Mouse (Mus musculus): Measurements from ENCODE around the gene Cyp2d9. TPM values are rescaled to one million over a fixed set of nuclear protein-coding genes. Genes with fewer than 3 reads are reported as not detected.
"Not testable (repeated sequence)": the region's sequence is repeated elsewhere in the genome, so short reads cannot be mapped to it uniquely, and the experiment has no call there.

Cyp2d9 gene
- polyA plus RNA-seq (2015; fragmentation: Nextera tagmentation; extraction: Ambion mirVana): 3.0 and 4.2 TPM in 2 replicates

- Histone ChIP-seq H3K9ac (ENCODE audit: low read depth, low read length) (no peak within 1 kb of the TSS), H3K4me1 (ENCODE audit: control insufficient read depth, low read depth, low read length) (no peaks in the 10 kb centered on the region), H3K36me3 (ENCODE audit: control insufficient read depth, insufficient read depth) (no peaks in the 10 kb centered on the region), H3K27me3 (ENCODE audit: control insufficient read depth, insufficient read depth, low read depth, low read length) (no peaks in the 10 kb centered on the region), H3K9me3 (replicated peaks; ENCODE audit: control insufficient read depth, low read length) (no peaks in the 10 kb centered on the region), H3K27ac (ENCODE audit: low read length) (no peak within 1 kb of the TSS), H3K4me2 (ENCODE audit: low read depth, low read length) (no peak within 1 kb of the TSS), H3K4me3 (ENCODE audit: low read depth, low read length) (no peak within 1 kb of the TSS)
- ATAC-seq (ENCODE audit: low read depth): no peak
Measured at GRCm38 (mm10) chr15:82433137-82433536, at the start of gene Cyp2d9. Gene Cyp2d9 (plus strand): TSS chr15:82433437.

- WGBS (ENCODE audit: insufficient replicate concordance): 63% methylated on average over 2 of the region's 2 CpGs
- Histone ChIP-seq H3K27me3 (ENCODE audit: control insufficient read depth, insufficient read depth, low read depth, low read length) (no peaks in the 10 kb centered on the region), H3K4me2 (ENCODE audit: low read depth, low read length) (no peak overlapping the region), H3K36me3 (ENCODE audit: control insufficient read depth, insufficient read depth) (no peaks in the 10 kb centered on the region), H3K4me1 (ENCODE audit: control insufficient read depth, low read depth, low read length) (no peaks in the 10 kb centered on the region; the same call in 1 of the 2 replicates), H3K4me3 (ENCODE audit: low read depth, low read length) (no peak overlapping the region), H3K9me3 (replicated peaks; ENCODE audit: control insufficient read depth, low read length) (no peaks in the 10 kb centered on the region), H3K9ac (ENCODE audit: low read depth, low read length) (no peak overlapping the region), H3K27ac (ENCODE audit: low read length) (no peak overlapping the region)
- no peak for ATAC-seq (ENCODE audit: low read depth)
Measured at GRCm38 (mm10) chr15:82385729-82386128, 47.5 kb upstream of the Cyp2d9 start.

- not testable (repeated sequence) for H3K9ac ChIP-seq (ENCODE audit: low read depth, low read length); H3K27me3 ChIP-seq (ENCODE audit: control insufficient read depth, insufficient read depth, low read depth, low read length); ATAC-seq (ENCODE audit: low read depth); H3K9me3 ChIP-seq (replicated peaks; ENCODE audit: control insufficient read depth, low read length); H3K27ac ChIP-seq (ENCODE audit: low read length); H3K4me3 ChIP-seq (ENCODE audit: low read depth, low read length); H3K4me2 ChIP-seq (ENCODE audit: low read depth, low read length); H3K36me3 ChIP-seq (ENCODE audit: control insufficient read depth, insufficient read depth); H3K4me1 ChIP-seq (ENCODE audit: control insufficient read depth, low read depth, low read length)
- 74% methylated on average over 10 of the region's 10 CpGs for WGBS (ENCODE audit: insufficient replicate concordance)
Measured at GRCm38 (mm10) chr15:82389916-82390315, 43.3 kb upstream of the Cyp2d9 start.

- not testable (repeated sequence) for H3K9me3 ChIP-seq (replicated peaks; ENCODE audit: control insufficient read depth, low read length); H3K4me2 ChIP-seq (ENCODE audit: low read depth, low read length); H3K27ac ChIP-seq (ENCODE audit: low read length); ATAC-seq (ENCODE audit: low read depth); H3K4me1 ChIP-seq (ENCODE audit: control insufficient read depth, low read depth, low read length); H3K36me3 ChIP-seq (ENCODE audit: control insufficient read depth, insufficient read depth); H3K27me3 ChIP-seq (ENCODE audit: control insufficient read depth, insufficient read depth, low read depth, low read length); H3K4me3 ChIP-seq (ENCODE audit: low read depth, low read length); H3K9ac ChIP-seq (ENCODE audit: low read depth, low read length)
- WGBS (ENCODE audit: insufficient replicate concordance): 72% methylated on average over 2 of the region's 2 CpGs
Measured at GRCm38 (mm10) chr15:82393922-82394321, 39.3 kb upstream of the Cyp2d9 start, which contains the start of gene Cyp2d11. Gene Cyp2d11 (minus strand): TSS chr15:82394022.

GRCm38 (mm10) chr15:82395955-82396354 lies 37.3 kb upstream of the Cyp2d9 start:
- not testable (repeated sequence) for H3K36me3 ChIP-seq (ENCODE audit: control insufficient read depth, insufficient read depth); H3K9me3 ChIP-seq (replicated peaks; ENCODE audit: control insufficient read depth, low read length); H3K4me3 ChIP-seq (ENCODE audit: low read depth, low read length); H3K9ac ChIP-seq (ENCODE audit: low read depth, low read length); H3K27me3 ChIP-seq (ENCODE audit: control insufficient read depth, insufficient read depth, low read depth, low read length); H3K4me1 ChIP-seq (ENCODE audit: control insufficient read depth, low read depth, low read length); H3K4me2 ChIP-seq (ENCODE audit: low read depth, low read length)
- 63% methylated on average over 3 of the region's 3 CpGs for WGBS (ENCODE audit: insufficient replicate concordance)
- peak; percentile 65 for ATAC-seq (ENCODE audit: low read depth)
- peak overlapping the region; percentile 48; the same call in 1 of the 2 replicates for H3K27ac ChIP-seq (ENCODE audit: low read length)

- no peak overlapping the region for H3K4me3 ChIP-seq (ENCODE audit: low read depth, low read length)
- 55% methylated on average over 2 of the region's 2 CpGs for WGBS (ENCODE audit: insufficient replicate concordance)
Measured at GRCm38 (mm10) chr15:82401516-82401915, 31.7 kb upstream of the Cyp2d9 start.

GRCm38 (mm10) chr15:82402106-82402505 lies 31.1 kb upstream of the Cyp2d9 start:
- no peaks in the 10 kb centered on the region for H3K27me3 ChIP-seq (ENCODE audit: control insufficient read depth, insufficient read depth, low read depth, low read length)
- no peak overlapping the region for H3K4me3 ChIP-seq (ENCODE audit: low read depth, low read length)
- no peaks in the 10 kb centered on the region for H3K36me3 ChIP-seq (ENCODE audit: control insufficient read depth, insufficient read depth)
- ATAC-seq (ENCODE audit: low read depth): no peak
- no peak overlapping the region for H3K9ac ChIP-seq (ENCODE audit: low read depth, low read length)
- H3K4me1 ChIP-seq (ENCODE audit: control insufficient read depth, low read depth, low read length): no peaks in the 10 kb centered on the region
- H3K27ac ChIP-seq (ENCODE audit: low read length): no peak overlapping the region
- no peaks in the 10 kb centered on the region for H3K9me3 ChIP-seq (replicated peaks; ENCODE audit: control insufficient read depth, low read length)
- no peak overlapping the region for H3K4me2 ChIP-seq (ENCODE audit: low read depth, low read length)

More at GRCm38 (mm10) chr15:82401516-82401915, 31.7 kb upstream of the Cyp2d9 start:
- no peak for ATAC-seq (ENCODE audit: low read depth)
- Histone ChIP-seq H3K36me3 (ENCODE audit: control insufficient read depth, insufficient read depth) (no peaks in the 10 kb centered on the region), H3K27me3 (ENCODE audit: control insufficient read depth, insufficient read depth, low read depth, low read length) (no peaks in the 10 kb centered on the region), H3K27ac (ENCODE audit: low read length) (no peak overlapping the region), H3K4me1 (ENCODE audit: control insufficient read depth, low read depth, low read length) (no peaks in the 10 kb centered on the region), H3K9me3 (replicated peaks; ENCODE audit: control insufficient read depth, low read length) (no peaks in the 10 kb centered on the region), H3K9ac (ENCODE audit: low read depth, low read length) (no peak overlapping the region), H3K4me2 (ENCODE audit: low read depth, low read length) (no peak overlapping the region)

- Histone ChIP-seq H3K27me3 (ENCODE audit: control insufficient read depth, insufficient read depth, low read depth, low read length) (no peaks in the 10 kb centered on the region), H3K4me2 (ENCODE audit: low read depth, low read length) (no peak overlapping the region), H3K9ac (ENCODE audit: low read depth, low read length) (no peak overlapping the region), H3K36me3 (ENCODE audit: control insufficient read depth, insufficient read depth) (no peaks in the 10 kb centered on the region), H3K4me1 (ENCODE audit: control insufficient read depth, low read depth, low read length) (peaks cover 2% of the 10 kb centered on the region; the same call in 1 of the 2 replicates), H3K9me3 (replicated peaks; ENCODE audit: control insufficient read depth, low read length) (no peaks in the 10 kb centered on the region), H3K4me3 (ENCODE audit: low read depth, low read length) (no peak overlapping the region), H3K27ac (ENCODE audit: low read length) (no peak overlapping the region)
- WGBS (ENCODE audit: insufficient replicate concordance): 59% methylated on average over 6 of the region's 6 CpGs
- ATAC-seq (ENCODE audit: low read depth): no peak
Measured at GRCm38 (mm10) chr15:82402741-82403140, 30.5 kb upstream of the Cyp2d9 start.

GRCm38 (mm10) chr15:82403606-82404005 lies 29.6 kb upstream of the Cyp2d9 start:
- Histone ChIP-seq H3K27me3 (ENCODE audit: control insufficient read depth, insufficient read depth, low read depth, low read length) (no peaks in the 10 kb centered on the region), H3K4me2 (ENCODE audit: low read depth, low read length) (no peak overlapping the region), H3K36me3 (ENCODE audit: control insufficient read depth, insufficient read depth) (no peaks in the 10 kb centered on the region), H3K4me1 (ENCODE audit: control insufficient read depth, low read depth, low read length) (peaks cover 2% of the 10 kb centered on the region; the same call in 1 of the 2 replicates), H3K9me3 (replicated peaks; ENCODE audit: control insufficient read depth, low read length) (no peaks in the 10 kb centered on the region), H3K4me3 (ENCODE audit: low read depth, low read length) (no peak overlapping the region), H3K9ac (ENCODE audit: low read depth, low read length) (no peak overlapping the region), H3K27ac (ENCODE audit: low read length) (no peak overlapping the region)
- WGBS (ENCODE audit: insufficient replicate concordance): 72% methylated on average over 9 of the region's 9 CpGs
- ATAC-seq (ENCODE audit: low read depth): no peak

All from liver, embryonic 16.5 days (tissue).